Mouse (Mus musculus) intestine, embryonic 16.5 days (tissue): Measurements from ENCODE around the gene Actr1b. TPM values are rescaled to one million over a fixed set of nuclear protein-coding genes. Genes with fewer than 3 reads are reported as not detected.

Experiments used
- ATAC-seq: fragments of 200-750 bp; cut with Nextera tagmentation; 2 replicates; pipeline ENCODE4 v1.8.0; 2017; ENCODE audit warnings: moderate TSS enrichment, moderate library complexity
- H3K27ac ChIP-seq: fragments of 300-500 bp; sonication (generic); 2 replicates; pipeline ENCODE4 v1.5.1; 2014; ENCODE audit warnings: mild to moderate bottlenecking, low read length
- H3K27me3 ChIP-seq: fragments of 300-500 bp; sonication (generic); replicated peaks from 2 replicates; pipeline ENCODE4 v1.6.1; 2014; ENCODE audit warnings: low read length, control low read depth, mixed read lengths; ENCODE audit not compliant: control insufficient read depth, insufficient read depth
- H3K36me3 ChIP-seq: fragments of 300-500 bp; sonication (generic); 2 replicates; pipeline ENCODE4 v1.6.1; 2014; ENCODE audit warnings: low read length, control low read depth; ENCODE audit not compliant: control insufficient read depth, insufficient read depth
- H3K4me1 ChIP-seq: fragments of 300-500 bp; sonication (generic); 2 replicates; pipeline ENCODE4 v1.6.1; 2014; ENCODE audit warnings: low read length, control low read depth, mixed read lengths; ENCODE audit not compliant: control insufficient read depth, insufficient read depth
- H3K4me2 ChIP-seq: fragments of 300-500 bp; sonication (generic); 2 replicates; pipeline ENCODE4 v1.6.1; 2014; ENCODE audit warnings: low read depth, low read length, control low read depth
- H3K4me3 ChIP-seq: fragments of 300-500 bp; sonication (generic); 2 replicates; pipeline ENCODE4 v1.5.1; 2014; ENCODE audit warnings: mild to moderate bottlenecking, low read length
- H3K9ac ChIP-seq: fragments of 300-500 bp; sonication (generic); 2 replicates; pipeline ENCODE4 v1.6.1; 2014; ENCODE audit warnings: low read depth, low read length
- H3K9me3 ChIP-seq: fragments of 300-500 bp; sonication (generic); 2 replicates; pipeline ENCODE4 v1.6.1; 2016; ENCODE audit warnings: low read length, control low read depth; ENCODE audit not compliant: control insufficient read depth
- WGBS: fragments of 180-500 bp; shearing (Covaris S2); extraction: QIAGEN DNeasy Blood & Tissue Kit; methylation state at CpG from one replicate; pipeline ENCODE4 v1.1.7; 2014; 5-methylcytosine and 5-hydroxymethylcytosine counted together
- polyA plus RNA-seq: library from polyadenylated mRNA; unstranded; fragments of >200 nt; fragmentation: Nextera tagmentation; extraction: Ambion mirVana; gene quantifications from 2 replicates; pipeline ENCODE4 v1.2.1, GENCODE M21; 2015

Actr1b gene
- polyA plus RNA-seq, 1 experiment from 2014 or later = 98.3 TPM

GRCm38 (mm10) chr1:36744268-36744944, 30.2 kb upstream of the Actr1b start:
- H3K4me3 ChIP-seq = peak overlapping the region; percentile 29
- no peaks in the 10 kb centered on the region for H3K27me3 ChIP-seq
- H3K4me1 ChIP-seq = no peaks in the 10 kb centered on the region
- H3K4me2 ChIP-seq = peak overlapping the region; percentile 38
- no peaks in the 10 kb centered on the region for H3K36me3 ChIP-seq
- H3K9ac ChIP-seq = no peak overlapping the region
- H3K27ac ChIP-seq = no peak overlapping the region
- 24% methylated on average over 17 of the region's 17 CpGs for WGBS
- peak; percentile 52; the same call in 1 of the 2 replicates for ATAC-seq
- no peaks in the 10 kb centered on the region for H3K9me3 ChIP-seq

GRCm38 (mm10) chr1:36743046-36743445, 28.8 kb upstream of the Actr1b start:
- Histone ChIP-seq H3K9ac (no peak overlapping the region), H3K27ac (no peak overlapping the region), H3K4me3 (no peak overlapping the region), H3K27me3 (no peaks in the 10 kb centered on the region), H3K4me1 (no peaks in the 10 kb centered on the region), H3K9me3 (no peaks in the 10 kb centered on the region), H3K36me3 (no peaks in the 10 kb centered on the region), H3K4me2 (no peak overlapping the region)
- WGBS = 78% methylated on average over 9 of the region's 9 CpGs
- ATAC-seq = no peak

- no peak for ATAC-seq
Measured at GRCm38 (mm10) chr1:36739231-36739630, 25.0 kb upstream of the Actr1b start.

GRCm38 (mm10) chr1:36737300-36737699, 23.1 kb upstream of the Actr1b start:
- Histone ChIP-seq H3K9ac (no peak overlapping the region), H3K4me1 (no peaks in the 10 kb centered on the region), H3K36me3 (no peaks in the 10 kb centered on the region), H3K9me3 (no peaks in the 10 kb centered on the region), H3K4me3 (no peak overlapping the region), H3K4me2 (no peak overlapping the region), H3K27ac (no peak overlapping the region), H3K27me3 (no peaks in the 10 kb centered on the region)
- WGBS = 12% methylated on average over 4 of the region's 4 CpGs
- 0 out of 2 replicates have a peak, but pooled peaks have one; percentile 38 for ATAC-seq

More at GRCm38 (mm10) chr1:36739231-36739630, 25.0 kb upstream of the Actr1b start:
- H3K9ac ChIP-seq = no peak overlapping the region
- H3K4me1 ChIP-seq = no peaks in the 10 kb centered on the region
- 73% methylated on average over 5 of the region's 5 CpGs for WGBS
- no peaks in the 10 kb centered on the region for H3K9me3 ChIP-seq
- H3K27ac ChIP-seq = no peak overlapping the region
- no peaks in the 10 kb centered on the region for H3K36me3 ChIP-seq
- H3K4me2 ChIP-seq = no peak overlapping the region
- no peak overlapping the region for H3K4me3 ChIP-seq
- no peaks in the 10 kb centered on the region for H3K27me3 ChIP-seq

GRCm38 (mm10) chr1:36724057-36724431, 9.8 kb upstream of the Actr1b start:
- Histone ChIP-seq H3K4me3 (no peak overlapping the region), H3K9ac (no peak overlapping the region), H3K36me3 (no peaks in the 10 kb centered on the region), H3K4me2 (no peak overlapping the region), H3K9me3 (no peaks in the 10 kb centered on the region), H3K27ac (no peak overlapping the region), H3K27me3 (no peaks in the 10 kb centered on the region), H3K4me1 (peaks cover 4% of the 10 kb centered on the region; the same call in 1 of the 2 replicates)
- 73% methylated on average over 4 of the region's 4 CpGs for WGBS
- ATAC-seq = no peak

- no peaks in the 10 kb centered on the region for H3K27me3 ChIP-seq
- no peak overlapping the region for H3K9ac ChIP-seq
- H3K4me3 ChIP-seq = no peak overlapping the region
- no peaks in the 10 kb centered on the region for H3K9me3 ChIP-seq
- peaks cover 4% of the 10 kb centered on the region; the same call in 1 of the 2 replicates for H3K4me1 ChIP-seq
- WGBS = 55% methylated on average over 16 of the region's 16 CpGs
- no peak overlapping the region for H3K27ac ChIP-seq
- no peak overlapping the region for H3K4me2 ChIP-seq
- no peak for ATAC-seq
- no peaks in the 10 kb centered on the region for H3K36me3 ChIP-seq
Measured at GRCm38 (mm10) chr1:36723146-36724056, 9.2 kb upstream of the Actr1b start.

DNA sequence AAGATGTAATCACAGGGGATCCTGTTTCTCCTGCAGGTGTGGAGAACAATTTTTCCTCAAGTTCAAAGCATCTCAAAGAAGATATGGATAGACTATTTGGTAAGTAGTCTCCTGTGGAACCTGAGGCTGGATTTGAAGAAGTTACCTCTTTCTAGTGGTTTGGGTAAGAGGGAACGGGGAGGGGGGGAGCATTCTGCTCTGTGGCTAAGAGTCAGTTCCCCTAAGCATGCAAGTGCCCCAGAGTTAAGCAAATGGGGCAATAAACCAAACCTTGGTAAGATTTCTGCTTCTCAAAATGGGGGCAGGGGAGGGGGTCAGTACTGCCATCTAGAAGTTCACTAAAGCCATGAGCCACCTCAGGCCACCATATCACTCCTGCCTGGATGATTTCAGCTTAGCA, 4.6 kb upstream of the Actr1b start:
- no peak overlapping the region for H3K4me2 ChIP-seq
- 92% methylated on average over 1 of the region's 1 CpGs for WGBS
- H3K9me3 ChIP-seq = no peaks in the 10 kb centered on the region
- H3K4me3 ChIP-seq = no peak overlapping the region
- H3K36me3 ChIP-seq = no peaks in the 10 kb centered on the region
- H3K27me3 ChIP-seq = no peaks in the 10 kb centered on the region
- H3K27ac ChIP-seq = no peak overlapping the region
- H3K4me1 ChIP-seq = peaks cover 4% of the 10 kb centered on the region; the same call in 1 of the 2 replicates
- ATAC-seq = no peak
- no peak overlapping the region for H3K9ac ChIP-seq

DNA sequence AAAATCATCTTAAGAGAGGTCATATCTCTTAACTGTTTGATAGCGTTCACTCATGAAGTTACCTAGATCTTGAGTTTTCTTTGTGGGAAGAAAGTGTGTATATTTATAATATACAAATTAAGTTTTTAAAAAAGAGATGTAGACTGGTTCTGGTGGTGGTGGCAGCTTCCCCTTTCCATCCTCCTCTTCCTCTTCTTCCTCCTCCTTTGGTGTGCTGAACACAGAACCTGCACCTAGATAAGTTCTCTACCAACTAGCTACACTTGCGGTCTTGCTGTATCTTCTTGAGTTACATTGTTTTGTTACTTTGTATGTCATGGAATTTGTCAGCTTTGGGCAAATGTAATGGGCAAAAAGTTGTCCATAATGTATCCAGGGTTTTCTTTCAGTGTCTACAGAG, 3.1 kb downstream of the Actr1b start:
- no peak overlapping the region for H3K4me3 ChIP-seq
- no peaks in the 10 kb centered on the region for H3K27me3 ChIP-seq
- H3K27ac ChIP-seq = no peak overlapping the region
- no peaks in the 10 kb centered on the region for H3K9me3 ChIP-seq
- no peak for ATAC-seq
- no peak overlapping the region for H3K9ac ChIP-seq
- peaks cover 15% of the 10 kb centered on the region for H3K4me1 ChIP-seq
- 0 out of 2 replicates have a peak, but pooled peaks cover 2% of the 10 kb centered on the region for H3K36me3 ChIP-seq
- 95% methylated on average over 2 of the region's 2 CpGs for WGBS
- no peak overlapping the region for H3K4me2 ChIP-seq

GRCm38 (mm10) chr1:36709854-36710280, 4.4 kb downstream of the Actr1b start, which contains the start of gene 4933424G06Rik:
TSS of gene 4933424G06Rik (plus strand) at chr1:36710149.
- no peaks in the 10 kb centered on the region for H3K9me3 ChIP-seq
- no peaks in the 10 kb centered on the region for H3K27me3 ChIP-seq
- peaks cover 15% of the 10 kb centered on the region for H3K4me1 ChIP-seq
- 0% methylated on average over 29 of the region's 29 CpGs for WGBS
- peak within 1 kb of the TSS; percentile 97 for H3K9ac ChIP-seq
- peak within 1 kb of the TSS; percentile 82 for H3K27ac ChIP-seq
- H3K4me2 ChIP-seq = peak within 1 kb of the TSS; percentile 83
- H3K4me3 ChIP-seq = peak within 1 kb of the TSS; percentile 99
- H3K36me3 ChIP-seq = 0 out of 2 replicates have a peak, but pooled peaks cover 3% of the 10 kb centered on the region
- ATAC-seq = peak; percentile 98
